Mouse (Mus musculus): ENCODE results near the gene Tram2.

GRCm38 (mm10) chr1:21025203-21025602 lies 53.8 kb downstream of the Tram2 start:
- TF ChIP-seq CTCF (IDR thresholded peaks at IDR 0.05; ENCODE audit: control insufficient read depth, insufficient read depth, insufficient replicate concordance, low read depth, low read length) (no peak), POLR2A (IDR thresholded peaks at IDR 0.05; ENCODE audit: control insufficient read depth, low read depth, low read length) (no peak)

Data from testis, adult 2 months (tissue).